Mouse (Mus musculus): ENCODE data around the gene Nkd1. TPM values are rescaled to one million over a fixed set of nuclear protein-coding genes. Genes with fewer than 3 reads are reported as not detected.

Nkd1 gene
- polyA plus RNA-seq, 1 experiment from 2014 or later = 33.7 TPM

DNA sequence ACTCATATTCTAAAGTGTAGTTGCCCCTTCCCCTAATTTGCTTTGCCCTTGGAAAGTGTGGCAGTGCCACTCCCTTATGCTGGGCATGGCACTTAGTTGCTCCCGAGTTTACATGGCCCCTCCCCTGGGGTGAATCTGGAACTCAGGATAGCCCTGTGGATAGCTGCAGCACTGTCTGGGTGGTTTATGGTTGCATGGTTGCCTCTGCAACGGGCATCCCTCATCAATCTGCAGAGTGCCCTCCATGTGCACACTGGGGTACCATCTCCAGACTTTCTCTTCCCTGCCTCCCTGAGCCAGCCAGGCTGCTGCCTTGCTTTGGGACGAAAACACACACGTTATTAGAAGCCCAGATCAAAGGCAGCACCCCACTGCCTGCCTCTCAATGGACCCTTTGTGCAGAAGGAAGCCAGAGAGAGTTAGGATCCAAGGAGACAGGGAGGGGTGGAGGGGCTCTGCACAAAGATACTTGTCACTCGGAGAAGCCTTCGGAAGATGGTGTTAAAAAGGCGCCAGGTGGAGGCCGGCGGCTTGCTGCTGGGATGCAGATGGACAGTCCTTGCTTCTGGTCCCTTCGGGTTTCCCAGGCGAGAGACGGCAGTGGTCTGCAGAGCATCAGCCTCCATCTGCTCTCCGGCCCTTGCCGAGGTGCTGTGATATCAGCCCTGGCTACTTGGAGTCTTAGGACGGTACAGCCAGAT, 8.9 kb upstream of the Nkd1 start:
- Histone ChIP-seq H3K27ac (ENCODE audit: low read length) (no peak overlapping the region), H3K4me2 (replicated peaks; ENCODE audit: low read depth, low read length) (no peak overlapping the region), H3K4me3 (ENCODE audit: low read depth, low read length) (no peak overlapping the region), H3K9me3 (ENCODE audit: control insufficient read depth, low read depth, low read length) (no peaks in the 10 kb centered on the region), H3K4me1 (ENCODE audit: control insufficient read depth, insufficient read depth, low read length) (no peaks in the 10 kb centered on the region), H3K36me3 (ENCODE audit: control insufficient read depth, insufficient read depth, low read length) (no peaks in the 10 kb centered on the region), H3K27me3 (ENCODE audit: control insufficient read depth, insufficient read depth, low read length) (peaks cover 5% of the 10 kb centered on the region; the same call in 1 of the 2 replicates), H3K9ac (replicated peaks; ENCODE audit: low read depth, low read length) (no peak overlapping the region)
- WGBS = 11% methylated on average over 15 of the region's 15 CpGs
- ATAC-seq (ENCODE audit: insufficient number of reproducible peaks, insufficient read depth, low FRiP score, low read depth) = no peak

DNA sequence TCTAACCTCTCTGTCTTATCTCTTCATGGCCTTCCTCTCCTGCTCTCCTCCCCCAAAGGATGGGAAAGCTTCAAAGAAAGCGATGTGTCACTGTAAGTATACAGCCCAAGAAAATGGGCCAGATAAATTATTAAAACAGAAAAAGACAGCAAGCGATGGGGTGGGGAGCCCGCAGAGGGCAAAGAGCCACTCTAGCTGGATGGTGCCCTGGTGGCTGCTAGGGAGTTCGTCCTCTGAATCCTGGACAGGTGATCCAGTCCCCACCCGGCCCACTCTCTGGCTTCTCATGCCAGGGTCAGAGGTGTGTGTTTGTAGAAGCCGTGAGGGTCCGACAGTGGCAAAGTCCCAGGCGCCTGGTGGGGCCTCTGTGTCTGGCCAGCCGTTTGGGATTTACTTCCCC, 3.1 kb upstream of the Nkd1 start:
- 50% methylated on average over 9 of the region's 9 CpGs for WGBS

DNA sequence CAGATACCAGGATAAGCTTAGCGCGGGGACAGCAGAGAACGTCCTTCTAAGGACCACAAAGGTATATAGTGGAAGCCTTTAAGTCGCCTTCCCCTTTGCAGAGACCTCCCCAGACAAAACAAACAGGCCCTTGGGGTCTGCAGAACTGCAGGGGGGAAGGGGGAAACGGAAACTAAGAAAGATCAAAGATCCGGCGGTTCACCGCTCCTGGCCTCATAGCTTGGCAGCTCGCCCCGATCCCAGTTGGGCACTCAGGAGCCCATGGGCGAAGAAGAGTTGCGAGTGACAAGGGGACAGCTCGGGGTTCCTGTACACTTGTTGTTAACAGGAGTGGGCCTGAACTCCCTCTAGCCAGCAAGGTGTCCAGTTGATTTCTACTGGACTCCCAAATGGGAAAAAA, 773 bp upstream of the Nkd1 start:
- 18% methylated on average over 13 of the region's 13 CpGs for WGBS
- peaks cover 21% of the 10 kb centered on the region for H3K4me1 ChIP-seq (ENCODE audit: control insufficient read depth, insufficient read depth, low read length)
- H3K9ac ChIP-seq (replicated peaks; ENCODE audit: low read depth, low read length) = no peak overlapping the region
- peak overlapping the region; percentile 91 for H3K4me2 ChIP-seq (replicated peaks; ENCODE audit: low read depth, low read length)
- H3K36me3 ChIP-seq (ENCODE audit: control insufficient read depth, insufficient read depth, low read length) = no peaks in the 10 kb centered on the region
- H3K27ac ChIP-seq (ENCODE audit: low read length) = no peak overlapping the region
- H3K9me3 ChIP-seq (ENCODE audit: control insufficient read depth, low read depth, low read length) = no peaks in the 10 kb centered on the region
- ATAC-seq (ENCODE audit: insufficient number of reproducible peaks, insufficient read depth, low FRiP score, low read depth) = no peak
- H3K4me3 ChIP-seq (ENCODE audit: low read depth, low read length) = peak overlapping the region; percentile 68; the same call in 1 of the 2 replicates
- H3K27me3 ChIP-seq (ENCODE audit: control insufficient read depth, insufficient read depth, low read length) = no peaks in the 10 kb centered on the region; the same call in 1 of the 2 replicates

More for the DNA sequence above, 3.1 kb upstream of the Nkd1 start:
- Histone ChIP-seq H3K27ac (ENCODE audit: low read length) (no peak overlapping the region), H3K36me3 (ENCODE audit: control insufficient read depth, insufficient read depth, low read length) (no peaks in the 10 kb centered on the region), H3K4me2 (replicated peaks; ENCODE audit: low read depth, low read length) (no peak overlapping the region), H3K27me3 (ENCODE audit: control insufficient read depth, insufficient read depth, low read length) (peaks cover 5% of the 10 kb centered on the region; the same call in 1 of the 2 replicates), H3K9me3 (ENCODE audit: control insufficient read depth, low read depth, low read length) (no peaks in the 10 kb centered on the region), H3K4me1 (ENCODE audit: control insufficient read depth, insufficient read depth, low read length) (peaks cover 9% of the 10 kb centered on the region), H3K4me3 (ENCODE audit: low read depth, low read length) (no peak overlapping the region), H3K9ac (replicated peaks; ENCODE audit: low read depth, low read length) (no peak overlapping the region)
- no peak for ATAC-seq (ENCODE audit: insufficient number of reproducible peaks, insufficient read depth, low FRiP score, low read depth)

DNA sequence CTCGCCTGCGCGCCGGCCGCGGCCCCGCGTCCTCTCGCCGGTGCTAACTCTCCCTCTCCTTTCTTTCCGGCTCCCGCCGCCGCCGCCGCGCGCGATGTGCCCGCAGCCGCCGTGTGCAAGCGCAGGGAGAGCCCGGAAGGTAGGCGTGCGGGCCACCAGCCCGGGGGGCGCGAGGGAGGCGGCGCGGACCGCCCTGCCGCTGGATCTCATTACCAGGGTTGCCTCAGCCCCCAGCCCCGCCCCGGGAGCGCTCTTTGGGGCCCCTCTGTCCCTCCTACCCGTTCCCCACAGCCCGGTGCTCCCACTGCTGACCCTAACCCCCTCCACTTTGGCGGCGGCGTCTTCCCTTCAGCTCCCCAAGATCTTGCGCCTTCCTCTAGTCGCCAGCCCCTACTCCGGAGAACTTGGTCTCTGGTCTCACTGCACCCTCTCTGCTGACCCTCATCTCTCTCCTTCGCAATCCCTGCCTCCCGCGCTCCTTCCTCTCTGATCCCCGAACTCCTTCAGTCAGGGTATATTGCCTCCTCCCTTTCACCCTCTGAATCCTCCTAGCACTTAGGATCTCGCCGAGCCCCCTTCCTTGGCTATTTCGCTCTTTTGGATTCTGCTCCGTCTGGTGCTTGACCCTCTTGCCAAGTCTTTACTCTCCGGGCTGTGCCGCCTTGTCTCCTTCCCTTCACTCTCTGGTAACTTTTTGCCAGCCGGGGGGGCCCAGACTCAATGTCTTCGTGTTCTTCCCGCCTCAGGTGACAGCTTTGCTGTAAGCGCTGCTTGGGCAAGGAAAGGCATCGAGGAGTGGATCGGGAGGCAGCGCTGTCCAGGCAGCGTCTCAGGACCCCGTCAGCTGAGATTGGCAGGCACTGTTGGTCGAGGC, 624 bp downstream of the Nkd1 start:
- ATAC-seq (ENCODE audit: insufficient number of reproducible peaks, insufficient read depth, low FRiP score, low read depth) = peak; percentile 39; the same call in 1 of the 2 replicates
- peaks cover 21% of the 10 kb centered on the region for H3K4me1 ChIP-seq (ENCODE audit: control insufficient read depth, insufficient read depth, low read length)
- H3K9me3 ChIP-seq (ENCODE audit: control insufficient read depth, low read depth, low read length) = no peaks in the 10 kb centered on the region
- peak overlapping the region; percentile 69; the same call in 1 of the 2 replicates for H3K27ac ChIP-seq (ENCODE audit: low read length)
- H3K27me3 ChIP-seq (ENCODE audit: control insufficient read depth, insufficient read depth, low read length) = no peaks in the 10 kb centered on the region; the same call in 1 of the 2 replicates
- H3K36me3 ChIP-seq (ENCODE audit: control insufficient read depth, insufficient read depth, low read length) = no peaks in the 10 kb centered on the region
- peak overlapping the region; percentile 91 for H3K4me2 ChIP-seq (replicated peaks; ENCODE audit: low read depth, low read length)
- WGBS = 1% methylated on average over 61 of the region's 65 CpGs
- H3K9ac ChIP-seq (replicated peaks; ENCODE audit: low read depth, low read length) = peak overlapping the region; percentile 64
- H3K4me3 ChIP-seq (ENCODE audit: low read depth, low read length) = peak overlapping the region; percentile 68

DNA sequence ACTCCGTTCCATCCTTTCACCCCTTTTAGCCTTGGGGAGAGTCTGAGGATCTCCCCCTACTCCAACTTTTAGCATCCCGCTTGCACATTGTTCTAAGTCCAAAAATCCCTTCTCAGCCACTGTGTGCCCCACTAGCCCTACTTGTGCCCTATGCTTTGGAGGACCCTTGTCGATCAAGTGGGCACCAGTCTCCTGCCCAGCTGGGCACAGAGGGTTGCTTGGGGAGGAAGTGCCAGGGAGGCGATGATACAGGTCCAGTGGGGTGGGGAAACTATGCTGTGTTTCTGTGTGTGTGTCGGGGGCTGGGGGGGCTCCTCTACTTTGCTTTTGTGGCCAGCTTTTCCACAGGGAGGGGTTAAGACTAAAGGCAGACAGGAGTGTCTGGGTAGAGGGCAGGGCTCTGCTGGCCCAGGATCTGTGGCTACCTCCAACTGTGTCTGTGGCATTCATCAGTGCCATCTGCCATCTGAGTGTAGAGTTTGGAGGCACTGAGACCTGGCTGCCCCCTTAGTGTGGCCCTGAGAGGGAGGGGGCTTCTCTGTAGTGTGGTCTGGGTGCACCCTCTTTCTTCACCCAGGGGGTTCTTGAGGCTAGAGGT, 1.4 kb downstream of the Nkd1 start:
- 40% methylated on average over 5 of the region's 5 CpGs for WGBS
- Histone ChIP-seq H3K4me3 (ENCODE audit: low read depth, low read length) (peak overlapping the region; percentile 68), H3K4me1 (ENCODE audit: control insufficient read depth, insufficient read depth, low read length) (peaks cover 21% of the 10 kb centered on the region), H3K9me3 (ENCODE audit: control insufficient read depth, low read depth, low read length) (no peaks in the 10 kb centered on the region), H3K9ac (replicated peaks; ENCODE audit: low read depth, low read length) (peak overlapping the region; percentile 64; the same call in 1 of the 2 replicates), H3K36me3 (ENCODE audit: control insufficient read depth, insufficient read depth, low read length) (peaks cover 3% of the 10 kb centered on the region), H3K4me2 (replicated peaks; ENCODE audit: low read depth, low read length) (peak overlapping the region; percentile 91), H3K27ac (ENCODE audit: low read length) (no peak overlapping the region), H3K27me3 (ENCODE audit: control insufficient read depth, insufficient read depth, low read length) (no peaks in the 10 kb centered on the region; the same call in 1 of the 2 replicates)
- ATAC-seq (ENCODE audit: insufficient number of reproducible peaks, insufficient read depth, low FRiP score, low read depth) = no peak

DNA sequence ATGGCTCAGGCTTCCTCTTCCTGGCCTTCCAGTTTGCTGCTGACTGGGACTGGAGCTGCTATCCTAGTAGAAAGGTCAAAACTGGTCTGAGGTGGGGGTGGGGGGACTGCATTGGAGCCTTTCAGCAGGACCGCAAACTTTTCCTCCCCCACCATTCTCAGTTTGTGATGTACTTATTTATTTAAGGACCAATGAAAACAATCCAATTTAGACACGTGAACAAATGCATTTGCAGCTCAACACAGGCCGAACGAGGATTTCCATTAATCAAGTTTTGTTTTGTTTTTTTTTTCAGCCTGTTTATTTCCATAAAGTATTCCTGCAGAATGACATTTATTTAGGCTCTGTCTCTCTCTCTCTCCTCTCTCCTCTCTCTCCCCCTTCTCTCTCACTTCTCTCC, 2.5 kb downstream of the Nkd1 start:
- H3K4me3 ChIP-seq (ENCODE audit: low read depth, low read length) = no peak overlapping the region
- H3K9me3 ChIP-seq (ENCODE audit: control insufficient read depth, low read depth, low read length) = no peaks in the 10 kb centered on the region
- no peak for ATAC-seq (ENCODE audit: insufficient number of reproducible peaks, insufficient read depth, low FRiP score, low read depth)
- peak overlapping the region; percentile 91 for H3K4me2 ChIP-seq (replicated peaks; ENCODE audit: low read depth, low read length)
- WGBS = 31% methylated on average over 4 of the region's 4 CpGs
- H3K9ac ChIP-seq (replicated peaks; ENCODE audit: low read depth, low read length) = no peak overlapping the region
- H3K27me3 ChIP-seq (ENCODE audit: control insufficient read depth, insufficient read depth, low read length) = no peaks in the 10 kb centered on the region; the same call in 1 of the 2 replicates
- H3K27ac ChIP-seq (ENCODE audit: low read length) = no peak overlapping the region
- H3K36me3 ChIP-seq (ENCODE audit: control insufficient read depth, insufficient read depth, low read length) = peaks cover 3% of the 10 kb centered on the region
- H3K4me1 ChIP-seq (ENCODE audit: control insufficient read depth, insufficient read depth, low read length) = peaks cover 21% of the 10 kb centered on the region

DNA sequence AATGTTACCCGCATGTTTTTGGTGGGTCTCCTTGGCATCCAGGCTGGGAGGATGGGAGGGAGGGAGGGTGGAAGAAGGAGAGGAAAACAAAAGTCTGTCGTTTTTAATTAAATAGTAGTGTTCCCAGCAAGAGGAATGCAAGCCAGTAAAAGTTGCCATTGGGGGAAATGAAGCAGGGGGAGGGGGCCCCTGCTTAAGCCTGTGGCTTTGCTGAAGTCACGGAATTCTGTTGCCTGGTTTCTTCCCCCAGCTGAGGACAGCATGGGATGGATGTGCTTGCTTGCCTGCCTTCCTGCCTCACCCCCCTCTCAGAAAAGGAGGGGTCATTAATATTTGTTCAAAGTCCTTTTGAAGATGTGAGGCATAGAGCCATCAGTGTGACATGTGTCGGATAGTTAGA, 3.0 kb downstream of the Nkd1 start:
- Histone ChIP-seq H3K27ac (ENCODE audit: low read length) (no peak overlapping the region), H3K36me3 (ENCODE audit: control insufficient read depth, insufficient read depth, low read length) (peaks cover 3% of the 10 kb centered on the region), H3K27me3 (ENCODE audit: control insufficient read depth, insufficient read depth, low read length) (no peaks in the 10 kb centered on the region; the same call in 1 of the 2 replicates), H3K9ac (replicated peaks; ENCODE audit: low read depth, low read length) (no peak overlapping the region), H3K9me3 (ENCODE audit: control insufficient read depth, low read depth, low read length) (no peaks in the 10 kb centered on the region), H3K4me1 (ENCODE audit: control insufficient read depth, insufficient read depth, low read length) (peaks cover 21% of the 10 kb centered on the region), H3K4me3 (ENCODE audit: low read depth, low read length) (no peak overlapping the region), H3K4me2 (replicated peaks; ENCODE audit: low read depth, low read length) (peak overlapping the region; percentile 91; the same call in 1 of the 2 replicates)
- 27% methylated on average over 4 of the region's 4 CpGs for WGBS
- ATAC-seq (ENCODE audit: insufficient number of reproducible peaks, insufficient read depth, low FRiP score, low read depth) = no peak

DNA sequence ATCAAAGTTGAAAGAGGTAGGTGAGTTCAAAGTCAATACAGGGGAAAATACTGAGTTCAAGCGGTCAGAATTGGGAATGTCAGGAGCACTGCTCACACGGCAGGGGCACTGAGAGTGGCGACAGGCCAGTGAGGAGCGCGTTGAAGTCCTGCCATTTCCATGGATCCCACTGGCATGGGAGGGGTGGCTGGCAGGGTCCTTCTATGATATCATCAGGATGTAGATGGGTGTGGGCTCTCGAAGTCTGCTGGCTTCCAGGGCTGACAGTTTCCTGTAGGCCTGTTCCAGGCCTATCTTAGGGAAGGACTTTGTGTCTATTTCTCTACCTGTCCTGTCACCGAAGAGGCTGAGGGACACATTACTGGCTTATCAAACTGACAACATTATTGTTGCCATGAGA, 3.7 kb downstream of the Nkd1 start:
- ATAC-seq (ENCODE audit: insufficient number of reproducible peaks, insufficient read depth, low FRiP score, low read depth) = no peak
- no peak overlapping the region for H3K4me3 ChIP-seq (ENCODE audit: low read depth, low read length)
- 83% methylated on average over 7 of the region's 7 CpGs for WGBS
- H3K9ac ChIP-seq (replicated peaks; ENCODE audit: low read depth, low read length) = no peak overlapping the region
- H3K27ac ChIP-seq (ENCODE audit: low read length) = no peak overlapping the region
- H3K27me3 ChIP-seq (ENCODE audit: control insufficient read depth, insufficient read depth, low read length) = no peaks in the 10 kb centered on the region; the same call in 1 of the 2 replicates
- no peaks in the 10 kb centered on the region for H3K9me3 ChIP-seq (ENCODE audit: control insufficient read depth, low read depth, low read length)
- H3K36me3 ChIP-seq (ENCODE audit: control insufficient read depth, insufficient read depth, low read length) = peaks cover 3% of the 10 kb centered on the region
- no peak overlapping the region for H3K4me2 ChIP-seq (replicated peaks; ENCODE audit: low read depth, low read length)
- H3K4me1 ChIP-seq (ENCODE audit: control insufficient read depth, insufficient read depth, low read length) = peaks cover 21% of the 10 kb centered on the region

All from stomach, embryonic 14.5 days (tissue).